Mouse (Mus musculus) liver, embryonic 16.5 days (tissue): Measurements from ENCODE around the gene Kdelc2. TPM values are rescaled to one million over a fixed set of nuclear protein-coding genes. Genes with fewer than 3 reads are reported as not detected.

Source experiments
- ATAC-seq: fragments of 200-750 bp; cut with Nextera tagmentation; 2 replicates; pipeline ENCODE4 v1.8.0; 2017; ENCODE audit warnings: low read depth, mild to moderate bottlenecking, moderate number of reproducible peaks, moderate library complexity
- H3K27ac ChIP-seq: fragments of 300-500 bp; sonication (generic); 2 replicates; pipeline ENCODE4 v1.5.1; 2014; ENCODE audit warnings: mild to moderate bottlenecking, low read length
- H3K27me3 ChIP-seq: fragments of 300-500 bp; sonication (generic); 2 replicates; pipeline ENCODE4 v1.6.1; 2014; ENCODE audit warnings: low read depth, low read length, mixed read lengths; ENCODE audit not compliant: control insufficient read depth, insufficient read depth
- H3K36me3 ChIP-seq: fragments of 300-500 bp; sonication (generic); 2 replicates; pipeline ENCODE4 v1.6.1; 2014; ENCODE audit warnings: mild to moderate bottlenecking; ENCODE audit not compliant: control insufficient read depth, insufficient read depth
- H3K4me1 ChIP-seq: fragments of 300-500 bp; sonication (generic); 2 replicates; pipeline ENCODE4 v1.6.1; 2014; ENCODE audit warnings: low read depth, low read length, mixed read lengths; ENCODE audit not compliant: control insufficient read depth
- H3K4me2 ChIP-seq: fragments of 300-500 bp; sonication (generic); 2 replicates; pipeline ENCODE4 v1.6.1; 2014; ENCODE audit warnings: low read depth, low read length, mixed read lengths
- H3K4me3 ChIP-seq: fragments of 300-500 bp; sonication (generic); 2 replicates; pipeline ENCODE4 v1.5.1; 2014; ENCODE audit warnings: low read depth, mild to moderate bottlenecking, low read length
- H3K9ac ChIP-seq: fragments of 300-500 bp; sonication (generic); 2 replicates; pipeline ENCODE4 v1.6.1; 2014; ENCODE audit warnings: low read depth, low read length
- H3K9me3 ChIP-seq: fragments of 300-500 bp; sonication (generic); replicated peaks from 2 replicates; pipeline ENCODE4 v1.6.1; 2016; ENCODE audit warnings: low read length; ENCODE audit not compliant: control insufficient read depth
- WGBS: fragments of 180-500 bp; shearing (Covaris S2); extraction: QIAGEN DNeasy Blood & Tissue Kit; methylation state at CpG from one replicate; pipeline ENCODE4 v1.1.7; 2014; ENCODE audit not compliant: insufficient replicate concordance; 5-methylcytosine and 5-hydroxymethylcytosine counted together
- polyA plus RNA-seq: library from polyadenylated mRNA; unstranded; fragments of >200 nt; fragmentation: Nextera tagmentation; extraction: Ambion mirVana; gene quantifications from 2 replicates; pipeline ENCODE4 v1.2.1, GENCODE M21; 2015

The Kdelc2 gene
- polyA plus RNA-seq, 1 experiment from 2014 or later: 4.1 TPM

DNA sequence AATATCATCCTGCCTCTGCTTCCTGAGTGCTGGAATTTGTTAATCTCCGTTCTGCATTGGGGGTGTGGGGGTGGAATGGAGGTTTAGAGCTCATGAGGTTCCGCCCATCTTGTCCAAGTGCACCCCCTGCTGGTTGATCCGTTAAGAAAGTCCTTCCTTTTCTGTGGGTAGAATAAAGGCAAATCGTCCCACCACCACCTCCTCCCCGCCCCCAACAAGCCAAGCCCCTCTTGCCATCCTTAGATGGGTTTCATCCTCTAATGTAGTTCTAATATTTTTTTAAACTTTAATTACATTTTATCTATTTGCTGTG is 14.5 kb downstream of the Kdelc2 start:
- Histone ChIP-seq H3K9ac (no peak overlapping the region), H3K4me3 (no peak overlapping the region), H3K9me3 (no peaks in the 10 kb centered on the region), H3K4me1 (no peaks in the 10 kb centered on the region; the same call in 1 of the 2 replicates), H3K27me3 (no peaks in the 10 kb centered on the region), H3K36me3 (no peaks in the 10 kb centered on the region), H3K27ac (no peak overlapping the region), H3K4me2 (no peak overlapping the region)
- ATAC-seq: no peak
- 11% methylated on average over 5 of the region's 5 CpGs for WGBS

DNA sequence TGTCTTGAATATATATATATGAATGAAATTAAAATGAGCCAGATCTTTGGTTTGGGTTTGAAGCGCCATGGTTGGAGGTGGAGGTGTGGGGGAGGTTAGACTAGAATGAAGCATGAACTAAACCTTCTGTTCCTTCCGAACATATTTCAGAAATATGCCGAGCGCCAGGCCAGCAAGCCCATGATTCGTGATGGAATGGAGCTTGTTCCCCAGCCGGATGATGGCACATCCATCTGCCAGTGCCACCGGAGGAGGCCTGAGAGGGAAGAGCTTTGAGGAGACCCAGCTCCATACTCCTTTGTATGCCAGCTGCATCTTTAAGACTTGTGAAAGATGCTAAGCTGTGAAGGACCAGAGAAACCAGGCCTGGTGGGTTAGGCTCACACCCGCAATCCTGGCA is 15.7 kb downstream of the Kdelc2 start:
- Histone ChIP-seq H3K9ac (no peak overlapping the region), H3K36me3 (no peaks in the 10 kb centered on the region), H3K4me1 (no peaks in the 10 kb centered on the region; the same call in 1 of the 2 replicates), H3K27me3 (no peaks in the 10 kb centered on the region), H3K4me3 (no peak overlapping the region), H3K27ac (no peak overlapping the region), H3K4me2 (no peak overlapping the region), H3K9me3 (no peaks in the 10 kb centered on the region)
- WGBS: 82% methylated on average over 8 of the region's 8 CpGs
- no peak for ATAC-seq

DNA sequence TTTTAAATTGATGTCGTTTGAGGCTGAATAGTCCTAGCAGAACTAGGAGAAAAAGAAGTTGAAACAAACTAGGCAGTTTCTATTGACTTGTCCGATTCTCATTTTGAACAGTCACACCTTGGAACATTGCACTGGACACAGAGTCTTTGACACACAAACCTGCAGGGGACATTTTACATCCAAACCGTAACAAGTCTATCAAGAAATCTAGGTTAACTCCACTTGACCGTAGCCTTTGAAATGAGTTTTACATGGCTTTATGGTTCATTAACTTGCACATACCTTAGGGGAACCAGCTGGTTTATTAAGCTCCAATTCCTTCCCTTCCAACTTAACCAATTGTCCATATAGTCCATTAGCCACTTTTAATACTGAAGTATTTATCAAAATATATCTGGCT is 16.9 kb downstream of the Kdelc2 start:
- H3K4me1 ChIP-seq: no peaks in the 10 kb centered on the region; the same call in 1 of the 2 replicates
- ATAC-seq: no peak
- no peak overlapping the region for H3K27ac ChIP-seq
- 76% methylated on average over 4 of the region's 4 CpGs for WGBS
- H3K4me2 ChIP-seq: no peak overlapping the region
- H3K9me3 ChIP-seq: no peaks in the 10 kb centered on the region
- H3K9ac ChIP-seq: no peak overlapping the region
- H3K4me3 ChIP-seq: no peak overlapping the region
- H3K36me3 ChIP-seq: no peaks in the 10 kb centered on the region
- H3K27me3 ChIP-seq: no peaks in the 10 kb centered on the region

DNA sequence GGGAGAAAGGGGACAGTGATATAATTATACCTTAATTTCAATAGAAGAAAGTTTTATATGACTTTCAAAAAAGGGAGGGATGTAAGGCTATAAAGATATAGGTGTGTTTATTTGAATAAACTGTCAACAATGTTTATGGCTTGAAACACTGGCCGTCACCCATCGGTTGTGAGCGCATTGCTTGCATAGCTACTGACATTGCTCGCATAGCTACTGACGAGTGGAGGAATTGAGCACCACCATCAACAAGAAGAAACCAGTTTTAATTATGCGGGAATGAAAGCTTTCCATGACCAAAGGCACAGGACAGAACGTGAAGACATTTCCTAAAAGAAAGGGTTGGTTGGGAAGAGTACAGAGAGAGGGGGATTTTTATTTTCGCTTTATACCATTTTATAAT is 17.3 kb downstream of the Kdelc2 start:
- 80% methylated on average over 8 of the region's 8 CpGs for WGBS
- Histone ChIP-seq H3K9ac (no peak overlapping the region), H3K4me3 (no peak overlapping the region), H3K9me3 (no peaks in the 10 kb centered on the region), H3K36me3 (no peaks in the 10 kb centered on the region), H3K27me3 (no peaks in the 10 kb centered on the region), H3K27ac (no peak overlapping the region), H3K4me2 (no peak overlapping the region), H3K4me1 (no peaks in the 10 kb centered on the region; the same call in 1 of the 2 replicates)
- no peak for ATAC-seq

DNA sequence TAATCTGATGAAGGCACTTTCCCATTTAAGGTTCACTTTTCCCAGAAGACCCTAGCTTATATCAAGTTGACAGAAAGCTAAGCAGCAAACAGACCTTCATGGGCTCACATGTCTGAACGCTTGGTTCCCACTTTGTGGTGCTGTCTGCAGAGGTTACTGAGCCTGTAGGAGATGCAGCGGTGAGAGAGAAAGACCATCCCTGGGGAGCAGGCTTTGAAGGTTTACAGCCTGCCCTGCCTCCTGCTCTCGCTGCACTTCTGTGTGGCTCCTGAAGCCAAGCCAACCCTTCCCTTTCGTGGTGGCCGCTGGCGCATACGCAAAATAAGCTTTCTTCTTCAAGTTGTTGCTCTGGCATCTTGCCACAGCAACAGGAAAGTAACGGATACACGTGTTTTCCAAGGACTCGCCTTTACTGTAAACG is 18.5 kb downstream of the Kdelc2 start, which contains the start of gene 4930550C14Rik:
Gene 4930550C14Rik, plus strand, starts transcription at position 35 of the 421 bp plus-strand sequence.
- 38% methylated on average over 11 of the region's 11 CpGs for WGBS
- no peaks in the 10 kb centered on the region for H3K36me3 ChIP-seq
- H3K4me3 ChIP-seq: no peak within 1 kb of the TSS
- H3K9ac ChIP-seq: no peak within 1 kb of the TSS
- no peak for ATAC-seq
- H3K4me1 ChIP-seq: no peaks in the 10 kb centered on the region; the same call in 1 of the 2 replicates
- no peak within 1 kb of the TSS for H3K4me2 ChIP-seq
- H3K27me3 ChIP-seq: no peaks in the 10 kb centered on the region
- H3K9me3 ChIP-seq: no peaks in the 10 kb centered on the region
- H3K27ac ChIP-seq: no peak within 1 kb of the TSS

DNA sequence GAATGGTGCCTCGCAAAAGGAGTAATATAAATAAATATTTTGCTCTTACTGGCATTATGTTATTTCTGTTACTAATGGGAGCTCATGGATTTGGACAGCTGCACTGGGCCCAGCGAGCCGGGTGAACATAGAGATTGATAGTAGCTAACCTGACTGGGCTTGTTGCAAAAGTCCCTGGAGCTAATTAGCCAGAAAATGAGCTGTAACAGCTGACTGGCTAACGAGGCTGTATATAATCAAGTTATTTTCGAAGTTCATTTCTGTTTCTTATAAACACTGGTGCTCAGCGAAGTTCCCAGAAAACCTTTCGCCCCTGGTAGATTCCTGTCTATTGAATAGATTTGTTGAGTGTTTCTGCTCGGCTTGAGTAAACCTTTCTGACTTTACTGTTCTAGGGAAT is 19.2 kb downstream of the Kdelc2 start:
- no peaks in the 10 kb centered on the region; the same call in 1 of the 2 replicates for H3K4me1 ChIP-seq
- no peak for ATAC-seq
- H3K9ac ChIP-seq: no peak overlapping the region
- H3K27ac ChIP-seq: no peak overlapping the region
- 73% methylated on average over 8 of the region's 8 CpGs for WGBS
- no peak overlapping the region for H3K4me2 ChIP-seq
- no peak overlapping the region for H3K4me3 ChIP-seq
- no peaks in the 10 kb centered on the region for H3K36me3 ChIP-seq
- no peaks in the 10 kb centered on the region for H3K9me3 ChIP-seq
- H3K27me3 ChIP-seq: no peaks in the 10 kb centered on the region

DNA sequence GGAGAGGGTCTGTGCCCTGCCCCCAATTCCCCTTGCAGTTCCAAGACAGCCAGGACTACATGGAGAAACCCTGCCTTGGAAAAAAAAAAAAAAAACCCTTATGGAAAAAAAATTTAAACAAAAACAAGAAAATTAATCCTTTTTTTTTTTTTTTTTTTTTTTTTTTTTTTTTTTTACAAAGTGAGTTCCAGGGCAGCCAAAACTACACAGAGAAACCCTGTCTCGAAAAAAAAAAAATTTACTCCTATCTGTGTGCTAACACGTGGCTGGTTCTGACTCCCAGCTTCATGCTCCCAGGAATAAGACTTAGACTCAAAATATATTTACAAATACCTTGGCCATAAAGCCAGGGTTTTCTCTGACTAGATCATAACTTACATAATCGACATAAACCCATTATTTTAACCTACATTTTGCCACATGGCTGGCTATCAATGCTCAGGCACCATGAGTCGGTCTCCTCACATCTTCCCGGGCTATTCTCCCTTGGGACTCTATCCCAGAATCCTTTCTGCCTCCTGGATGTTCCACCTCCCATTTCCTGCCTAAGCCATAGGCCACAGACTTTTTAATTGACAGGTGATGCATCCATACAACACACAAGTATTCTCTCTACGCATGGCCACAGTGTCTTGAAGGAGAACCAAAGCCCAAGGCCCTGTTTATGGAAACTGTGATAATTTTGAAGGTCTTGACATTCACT is 20.4 kb downstream of the Kdelc2 start:
- Histone ChIP-seq H3K4me3 (no peak overlapping the region), H3K27me3 (no peaks in the 10 kb centered on the region), H3K4me2 (no peak overlapping the region), H3K36me3 (no peaks in the 10 kb centered on the region), H3K4me1 (peaks cover 3% of the 10 kb centered on the region), H3K27ac (no peak overlapping the region), H3K9ac (no peak overlapping the region), H3K9me3 (no peaks in the 10 kb centered on the region)
- WGBS: 65% methylated on average over 6 of the region's 6 CpGs
- no peak for ATAC-seq

DNA sequence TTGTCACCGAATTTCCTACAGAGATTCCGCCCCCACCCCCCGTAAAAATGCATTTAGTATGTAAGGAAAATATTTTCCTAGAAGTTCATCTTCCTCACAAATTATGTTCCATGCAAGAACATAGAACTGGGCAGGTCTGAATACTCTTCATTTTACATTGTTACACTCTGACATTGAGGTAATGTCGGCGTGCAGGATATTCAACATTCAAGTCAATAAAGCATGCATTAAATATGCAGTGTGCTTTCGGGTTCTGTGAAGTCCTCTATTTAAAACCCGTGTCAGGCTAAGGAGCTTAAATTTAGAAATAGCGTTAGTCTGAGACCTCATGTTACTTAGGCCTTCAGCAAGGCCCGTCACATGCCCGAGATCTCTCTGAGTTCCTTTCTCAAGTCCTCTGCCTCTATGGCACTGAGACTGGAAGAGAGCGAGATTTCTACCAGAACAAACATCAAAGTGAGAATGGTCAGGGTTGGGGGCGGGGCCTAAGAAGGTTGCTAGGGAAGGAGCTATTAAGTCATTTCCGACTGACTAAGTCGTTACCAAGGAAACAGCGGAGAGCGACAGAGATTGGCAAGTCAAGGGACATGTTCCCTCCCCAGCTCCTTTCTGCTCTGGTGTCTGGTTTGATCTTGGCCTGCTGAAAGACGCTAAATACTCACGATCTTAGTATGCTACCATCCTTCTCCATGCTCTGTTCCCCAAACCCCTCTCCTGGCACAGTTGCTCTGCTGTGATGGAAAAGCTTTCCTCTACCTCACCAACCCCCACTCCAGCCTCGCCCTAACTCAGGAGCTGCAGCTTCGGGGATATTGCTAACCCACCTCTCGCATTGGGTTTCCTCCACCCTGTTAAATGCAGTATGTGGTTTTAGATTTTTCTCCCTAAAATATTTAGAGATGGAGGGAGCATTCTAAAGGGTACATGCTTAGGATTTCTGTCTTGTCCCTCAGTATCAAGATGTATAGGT is 21.2 kb downstream of the Kdelc2 start:
- H3K4me2 ChIP-seq: peak overlapping the region; percentile 46
- H3K27me3 ChIP-seq: no peaks in the 10 kb centered on the region
- H3K9ac ChIP-seq: peak overlapping the region; percentile 33; the same call in 1 of the 2 replicates
- H3K4me3 ChIP-seq: peak overlapping the region; percentile 40
- no peak overlapping the region for H3K27ac ChIP-seq
- WGBS: 22% methylated on average over 21 of the region's 21 CpGs
- H3K4me1 ChIP-seq: peaks cover 7% of the 10 kb centered on the region
- no peaks in the 10 kb centered on the region for H3K36me3 ChIP-seq
- peak; percentile 39; the same call in 1 of the 2 replicates for ATAC-seq
- H3K9me3 ChIP-seq: no peaks in the 10 kb centered on the region

DNA sequence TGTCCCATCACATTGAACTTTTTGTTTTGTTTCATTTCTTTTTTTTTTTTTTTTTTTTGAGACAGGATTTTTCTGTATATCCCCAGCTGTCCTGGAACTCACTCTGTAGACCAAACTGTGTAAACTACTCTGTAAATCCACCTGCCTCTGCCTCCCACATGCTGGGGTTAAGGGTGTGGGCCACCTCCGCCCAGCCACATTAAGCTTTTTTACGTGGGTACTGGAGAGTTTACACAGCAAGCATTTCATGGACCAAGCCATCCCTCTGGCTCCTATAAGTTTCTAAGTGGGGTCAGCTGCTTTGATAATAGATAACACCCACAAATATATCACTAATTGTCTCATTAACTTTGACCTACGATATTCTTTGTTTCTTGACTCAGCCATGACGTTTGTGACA is 24.7 kb downstream of the Kdelc2 start:
- Histone ChIP-seq H3K9ac (no peak overlapping the region), H3K4me2 (no peak overlapping the region), H3K4me1 (peaks cover 14% of the 10 kb centered on the region), H3K4me3 (no peak overlapping the region), H3K36me3 (no peaks in the 10 kb centered on the region), H3K9me3 (no peaks in the 10 kb centered on the region), H3K27ac (no peak overlapping the region), H3K27me3 (no peaks in the 10 kb centered on the region)
- WGBS: 52% methylated on average over 4 of the region's 4 CpGs
- no peak for ATAC-seq
